Mouse (Mus musculus) midbrain, embryonic 10.5 days (tissue): ENCODE measurements around the gene Bdnf. TPM values are rescaled to one million over a fixed set of nuclear protein-coding genes. Genes with fewer than 3 reads are reported as not detected.

Experiments used
- DNase-seq: peaks from one replicate; pipeline ENCODE4 v3.0.0-alpha.2; 2017; ENCODE audit warnings: low spot score
- H3K27ac ChIP-seq: fragments of 300-500 bp; sonication (generic); replicated peaks from 2 replicates; pipeline ENCODE4 v1.5.1; 2016; ENCODE audit warnings: mild to moderate bottlenecking
- H3K27me3 ChIP-seq: fragments of 300-500 bp; sonication (generic); 2 replicates; pipeline ENCODE4 v1.6.1; 2016; ENCODE audit warnings: low read depth, mild to moderate bottlenecking; ENCODE audit not compliant: poor library complexity, severe bottlenecking
- H3K36me3 ChIP-seq: fragments of 300-500 bp; sonication (generic); 2 replicates; pipeline ENCODE4 v1.6.1; 2016; ENCODE audit warnings: mild to moderate bottlenecking, moderate library complexity
- H3K4me1 ChIP-seq: fragments of 300-500 bp; sonication (generic); 2 replicates; pipeline ENCODE4 v1.6.1; 2016
- H3K4me3 ChIP-seq: fragments of 300-500 bp; sonication (generic); 2 replicates; pipeline ENCODE4 v1.5.1; 2016; ENCODE audit warnings: mild to moderate bottlenecking, moderate library complexity
- H3K9me3 ChIP-seq: fragments of 300-500 bp; sonication (generic); replicated peaks from 2 replicates; pipeline ENCODE4 v1.6.1; 2016; ENCODE audit warnings: mild to moderate bottlenecking
- WGBS: fragments of 180-500 bp; shearing (Covaris S2); methylation state at CpG from one replicate; pipeline ENCODE4 v1.1.7; 2016; 5-methylcytosine and 5-hydroxymethylcytosine counted together
- polyA plus RNA-seq: library from polyadenylated mRNA; unstranded; fragments of >200 nt; fragmentation: Nextera tagmentation; extraction: Ambion mirVana; gene quantifications from 2 replicates; pipeline ENCODE4 v1.2.1, GENCODE M21; 2016

Gene Bdnf
- polyA plus RNA-seq = 1.5 and 1.6 TPM in 2 replicates

GRCm38 (mm10) chr2:109674532-109674931 is at the start of gene Bdnf:
TSS of gene Bdnf (plus strand) at chr2:109674700.
- peak; percentile 34 for DNase-seq
- Histone ChIP-seq H3K27ac (no peak within 1 kb of the TSS; the same call in 1 of the 2 replicates), H3K9me3 (no peaks in the 10 kb centered on the region)

GRCm38 (mm10) chr2:109626864-109627263 is 47.6 kb upstream of the Bdnf start:
- Histone ChIP-seq H3K27me3 (no peaks in the 10 kb centered on the region), H3K36me3 (no peaks in the 10 kb centered on the region), H3K4me1 (peaks cover 7% of the 10 kb centered on the region), H3K27ac (no peak overlapping the region), H3K9me3 (no peaks in the 10 kb centered on the region), H3K4me3 (no peak overlapping the region)
- no peak for DNase-seq
- 50% methylated on average over 6 of the region's 6 CpGs for WGBS

More at GRCm38 (mm10) chr2:109674532-109674931, at the start of gene Bdnf:
- H3K36me3 ChIP-seq = no peaks in the 10 kb centered on the region
- WGBS = 2% methylated on average over 15 of the region's 15 CpGs
- peaks cover 38% of the 10 kb centered on the region for H3K4me1 ChIP-seq
- peaks cover 61% of the 10 kb centered on the region for H3K27me3 ChIP-seq
- peak within 1 kb of the TSS; percentile 63 for H3K4me3 ChIP-seq

- peaks cover 53% of the 10 kb centered on the region for H3K27me3 ChIP-seq
- no peaks in the 10 kb centered on the region for H3K9me3 ChIP-seq
- H3K27ac ChIP-seq = no peak overlapping the region; the same call in 1 of the 2 replicates
- H3K36me3 ChIP-seq = no peaks in the 10 kb centered on the region
- peak overlapping the region; percentile 63 for H3K4me3 ChIP-seq
- under 1% methylated on average over 48 of the region's 48 CpGs for WGBS
- DNase-seq = peak; percentile 57
- H3K4me1 ChIP-seq = peaks cover 38% of the 10 kb centered on the region
Measured at GRCm38 (mm10) chr2:109673509-109674455, 718 bp upstream of the Bdnf start.

- 9% methylated on average over 11 of the region's 11 CpGs for WGBS
- peak overlapping the region; percentile 63 for H3K4me3 ChIP-seq
Measured at GRCm38 (mm10) chr2:109675051-109675450, 551 bp downstream of the Bdnf start.

GRCm38 (mm10) chr2:109675973-109676617 is 1.6 kb downstream of the Bdnf start:
- WGBS = under 1% methylated on average over 29 of the region's 29 CpGs
- Histone ChIP-seq H3K27ac (no peak overlapping the region), H3K4me3 (peak overlapping the region; percentile 75), H3K4me1 (peaks cover 38% of the 10 kb centered on the region), H3K9me3 (no peaks in the 10 kb centered on the region), H3K27me3 (peaks cover 61% of the 10 kb centered on the region), H3K36me3 (no peaks in the 10 kb centered on the region)
- peak; percentile 71 for DNase-seq

More at GRCm38 (mm10) chr2:109675051-109675450, 551 bp downstream of the Bdnf start:
- peaks cover 61% of the 10 kb centered on the region for H3K27me3 ChIP-seq
- H3K36me3 ChIP-seq = no peaks in the 10 kb centered on the region
- peak; percentile 15 for DNase-seq
- H3K4me1 ChIP-seq = peaks cover 38% of the 10 kb centered on the region
- H3K9me3 ChIP-seq = no peaks in the 10 kb centered on the region
- no peak overlapping the region for H3K27ac ChIP-seq

GRCm38 (mm10) chr2:109676618-109676974 is 2.1 kb downstream of the Bdnf start:
- H3K9me3 ChIP-seq = no peaks in the 10 kb centered on the region
- no peak for DNase-seq
- peaks cover 61% of the 10 kb centered on the region for H3K27me3 ChIP-seq
- peak overlapping the region; percentile 75 for H3K4me3 ChIP-seq
- H3K36me3 ChIP-seq = no peaks in the 10 kb centered on the region
- H3K27ac ChIP-seq = peak overlapping the region; percentile 93; the same call in 1 of the 2 replicates
- under 1% methylated on average over 6 of the region's 6 CpGs for WGBS
- H3K4me1 ChIP-seq = peaks cover 38% of the 10 kb centered on the region

- Histone ChIP-seq H3K4me1 (peaks cover 38% of the 10 kb centered on the region), H3K36me3 (no peaks in the 10 kb centered on the region), H3K27me3 (peaks cover 61% of the 10 kb centered on the region), H3K27ac (peak overlapping the region; percentile 93), H3K9me3 (no peaks in the 10 kb centered on the region), H3K4me3 (peak overlapping the region; percentile 75)
- peak; percentile 70 for DNase-seq
- WGBS = under 1% methylated on average over 49 of the region's 50 CpGs
Measured at GRCm38 (mm10) chr2:109677221-109678089, 3.0 kb downstream of the Bdnf start.

GRCm38 (mm10) chr2:109678090-109678409 is 3.5 kb downstream of the Bdnf start:
- WGBS = 0% methylated on average over 18 of the region's 18 CpGs
- peak overlapping the region; percentile 75 for H3K4me3 ChIP-seq
- no peaks in the 10 kb centered on the region for H3K9me3 ChIP-seq
- H3K27me3 ChIP-seq = peaks cover 55% of the 10 kb centered on the region
- no peaks in the 10 kb centered on the region for H3K36me3 ChIP-seq
- peak overlapping the region; percentile 93 for H3K27ac ChIP-seq
- peak; percentile 88 for DNase-seq
- H3K4me1 ChIP-seq = peaks cover 38% of the 10 kb centered on the region

- Histone ChIP-seq H3K4me1 (peaks cover 35% of the 10 kb centered on the region), H3K36me3 (no peaks in the 10 kb centered on the region), H3K27ac (peak overlapping the region; percentile 93), H3K27me3 (peaks cover 51% of the 10 kb centered on the region), H3K4me3 (peak overlapping the region; percentile 75), H3K9me3 (no peaks in the 10 kb centered on the region)
- WGBS = 2% methylated on average over 8 of the region's 8 CpGs
- DNase-seq = no peak
Measured at GRCm38 (mm10) chr2:109678454-109678853, 4.0 kb downstream of the Bdnf start.

GRCm38 (mm10) chr2:109679446-109679845 is 4.9 kb downstream of the Bdnf start:
- Histone ChIP-seq H3K36me3 (no peaks in the 10 kb centered on the region), H3K27ac (no peak overlapping the region), H3K27me3 (peaks cover 41% of the 10 kb centered on the region), H3K4me1 (peaks cover 25% of the 10 kb centered on the region), H3K9me3 (no peaks in the 10 kb centered on the region), H3K4me3 (no peak overlapping the region)
- WGBS = 54% methylated on average over 2 of the region's 2 CpGs
- no peak for DNase-seq

- H3K4me3 ChIP-seq = no peak overlapping the region
- H3K36me3 ChIP-seq = no peaks in the 10 kb centered on the region
- H3K27me3 ChIP-seq = peaks cover 24% of the 10 kb centered on the region
- 80% methylated on average over 1 of the region's 1 CpGs for WGBS
- peaks cover 16% of the 10 kb centered on the region for H3K4me1 ChIP-seq
- H3K9me3 ChIP-seq = no peaks in the 10 kb centered on the region
- H3K27ac ChIP-seq = no peak overlapping the region
- no peak for DNase-seq
Measured at GRCm38 (mm10) chr2:109681071-109681470, 6.6 kb downstream of the Bdnf start.

- H3K9me3 ChIP-seq = no peaks in the 10 kb centered on the region
- WGBS = 81% methylated on average over 1 of the region's 1 CpGs
- H3K4me1 ChIP-seq = peaks cover 17% of the 10 kb centered on the region
- no peak overlapping the region for H3K4me3 ChIP-seq
- peaks cover 28% of the 10 kb centered on the region for H3K27me3 ChIP-seq
- no peak for DNase-seq
- no peaks in the 10 kb centered on the region for H3K36me3 ChIP-seq
- H3K27ac ChIP-seq = no peak overlapping the region
Measured at GRCm38 (mm10) chr2:109688661-109689060, 14.2 kb downstream of the Bdnf start.
